Mouse (Mus musculus): ENCODE results near the gene Tnfrsf9.

- no peak for TF ChIP-seq CTCF (IDR thresholded peaks at IDR 0.05; ENCODE audit: control insufficient read depth, insufficient read depth, low read length)
- no peak for TF ChIP-seq POLR2A (IDR thresholded peaks at IDR 0.05; ENCODE audit: borderline replicate concordance, control insufficient read depth, low read depth, low read length)
These were observed 31.7 kb upstream of the Tnfrsf9 start for GRCm38 (mm10) chr4:150882632-150883031.

Measured in bone marrow, adult 2 months (tissue).